Mouse (Mus musculus) testis, adult 2 months (tissue): ENCODE measurements around the gene Zbtb17. TPM values are rescaled to one million over a fixed set of nuclear protein-coding genes. Genes with fewer than 3 reads are reported as not detected.

Experiments used
- H3K27ac ChIP-seq: fragments of 200-500 bp; 2 replicates; pipeline ENCODE4 v1.5.1; 2012; ENCODE audit warnings: low read depth, low read length; ENCODE audit not compliant: control insufficient read depth, insufficient read depth
- H3K27me3 ChIP-seq: fragments of 200-500 bp; 2 replicates; pipeline ENCODE4 v1.6.1; 2012; ENCODE audit warnings: mild to moderate bottlenecking, low read length, moderate library complexity; ENCODE audit not compliant: control insufficient read depth, insufficient read depth
- H3K36me3 ChIP-seq: fragments of 200-500 bp; 2 replicates; pipeline ENCODE4 v1.6.1; 2012; ENCODE audit warnings: mild to moderate bottlenecking, low read length; ENCODE audit not compliant: control insufficient read depth, insufficient read depth
- H3K4me1 ChIP-seq: fragments of 200-500 bp; 2 replicates; pipeline ENCODE4 v1.6.1; 2012; ENCODE audit warnings: low read length; ENCODE audit not compliant: control insufficient read depth, insufficient read depth
- H3K4me3 ChIP-seq: fragments of 200-500 bp; 2 replicates; pipeline ENCODE4 v1.5.1; 2012; ENCODE audit warnings: low read depth, mild to moderate bottlenecking, low read length, moderate library complexity, mixed read lengths; ENCODE audit not compliant: control insufficient read depth
- CTCF ChIP-seq: fragments of 200-500 bp; IDR thresholded peaks from 2 replicates; pipeline ENCODE4 v1.5.1; 2012; ENCODE audit warnings: low read depth, mild to moderate bottlenecking, inconsistent platforms, low read length, moderate library complexity; ENCODE audit not compliant: control insufficient read depth, insufficient read depth, insufficient replicate concordance
- POLR2A ChIP-seq: fragments of 200-500 bp; IDR thresholded peaks from 2 replicates; pipeline ENCODE4 v1.6.1; 2012; ENCODE audit warnings: low read depth, mild to moderate bottlenecking, inconsistent platforms, low read length, moderate library complexity; ENCODE audit not compliant: control insufficient read depth
- polyA plus RNA-seq: library from polyadenylated mRNA; depleted of rRNA; stranded (reverse); fragments of >200 nt; gene quantifications from 2 replicates; pipeline ENCODE4 v1.2.3, GENCODE M21; 2012

The Zbtb17 gene
- polyA plus RNA-seq, 1 experiment = 24.6 TPM

GRCm38 (mm10) chr4:141484071-141484470, 39.6 kb downstream of the Zbtb17 start:
- Histone ChIP-seq H3K27ac (no peak overlapping the region), H3K27me3 (no peaks in the 10 kb centered on the region), H3K36me3 (peaks cover 3% of the 10 kb centered on the region; the same call in 1 of the 2 replicates), H3K4me1 (no peaks in the 10 kb centered on the region), H3K4me3 (no peak overlapping the region)
- TF ChIP-seq POLR2A = no peak
- TF ChIP-seq CTCF = no peak

GRCm38 (mm10) chr4:141487581-141487980, 43.1 kb downstream of the Zbtb17 start:
- Histone ChIP-seq H3K36me3 (peaks cover 4% of the 10 kb centered on the region; the same call in 1 of the 2 replicates), H3K27ac (no peak overlapping the region), H3K27me3 (no peaks in the 10 kb centered on the region), H3K4me3 (no peak overlapping the region), H3K4me1 (no peaks in the 10 kb centered on the region)
- TF ChIP-seq CTCF = no peak
- TF ChIP-seq POLR2A = no peak

- TF ChIP-seq CTCF (peak; percentile 28; the same call in 1 of the 2 replicates), POLR2A (no peak)
- Histone ChIP-seq H3K4me1 (no peaks in the 10 kb centered on the region), H3K4me3 (no peak overlapping the region), H3K27ac (no peak overlapping the region), H3K27me3 (no peaks in the 10 kb centered on the region), H3K36me3 (0 out of 2 replicates have a peak, but pooled peaks cover 4% of the 10 kb centered on the region)
Measured at GRCm38 (mm10) chr4:141488670-141489069, 44.2 kb downstream of the Zbtb17 start.

GRCm38 (mm10) chr4:141500637-141501036, 56.2 kb downstream of the Zbtb17 start:
- Histone ChIP-seq H3K27ac (no peak overlapping the region), H3K36me3 (no peaks in the 10 kb centered on the region), H3K27me3 (no peaks in the 10 kb centered on the region), H3K4me1 (no peaks in the 10 kb centered on the region), H3K4me3 (no peak overlapping the region)
- TF ChIP-seq POLR2A (no peak), CTCF (no peak)

- Histone ChIP-seq H3K36me3 (no peaks in the 10 kb centered on the region), H3K4me1 (no peaks in the 10 kb centered on the region), H3K27ac (no peak overlapping the region), H3K27me3 (no peaks in the 10 kb centered on the region), H3K4me3 (no peak overlapping the region)
- TF ChIP-seq CTCF = no peak
- TF ChIP-seq POLR2A = no peak
Measured at GRCm38 (mm10) chr4:141501058-141501457, 56.6 kb downstream of the Zbtb17 start.

- H3K4me1 ChIP-seq = peaks cover 7% of the 10 kb centered on the region
- no peaks in the 10 kb centered on the region for H3K36me3 ChIP-seq
- no peak overlapping the region for H3K27ac ChIP-seq
- TF ChIP-seq POLR2A (no peak), CTCF (no peak)
- no peaks in the 10 kb centered on the region for H3K27me3 ChIP-seq
- no peak overlapping the region for H3K4me3 ChIP-seq
Measured at GRCm38 (mm10) chr4:141502723-141503122, 58.3 kb downstream of the Zbtb17 start.

- no peak for TF ChIP-seq POLR2A
- Histone ChIP-seq H3K4me3 (no peak overlapping the region), H3K27me3 (no peaks in the 10 kb centered on the region), H3K27ac (no peak overlapping the region), H3K4me1 (peaks cover 7% of the 10 kb centered on the region), H3K36me3 (no peaks in the 10 kb centered on the region)
Measured at GRCm38 (mm10) chr4:141504471-141504870, 60.0 kb downstream of the Zbtb17 start.

GRCm38 (mm10) chr4:141505810-141506209, 61.4 kb downstream of the Zbtb17 start:
- TF ChIP-seq POLR2A = no peak
- no peak for TF ChIP-seq CTCF
- Histone ChIP-seq H3K27ac (no peak overlapping the region), H3K4me3 (no peak overlapping the region), H3K36me3 (no peaks in the 10 kb centered on the region), H3K4me1 (peaks cover 7% of the 10 kb centered on the region), H3K27me3 (no peaks in the 10 kb centered on the region)
